Mouse (Mus musculus) embryonic fibroblast, embryonic 13.5 days (primary cell): ENCODE data around the gene Chchd5.

ENCODE experiments used
- CTCF ChIP-seq: IDR thresholded peaks from 2 replicates; pipeline ENCODE4 v1.5.1; 2011; ENCODE audit warnings: mild to moderate bottlenecking, control low read depth, low read length, moderate library complexity, borderline replicate concordance; ENCODE audit not compliant: insufficient read depth
- POLR2A ChIP-seq: IDR thresholded peaks from 2 replicates; pipeline ENCODE4 v1.6.1; 2011; ENCODE audit warnings: low read depth, mild to moderate bottlenecking, control low read depth, low read length, moderate library complexity

GRCm38 (mm10) chr2:129175636-129176035 is 46.1 kb downstream of the Chchd5 start:
- TF ChIP-seq POLR2A, result no peak
- TF ChIP-seq CTCF, result no peak
